Mouse (Mus musculus) forebrain, embryonic 16.5 days (tissue): Measurements from ENCODE around the gene 4930404H24Rik. TPM values are rescaled to one million over a fixed set of nuclear protein-coding genes. Genes with fewer than 3 reads are reported as not detected.
A peak's percentile ranks its signal among the peaks of the same experiment; 100 is the strongest.

Source experiments
- ATAC-seq: fragments of 200-750 bp; cut with Nextera tagmentation; 2 replicates; pipeline ENCODE4 v1.8.0; 2017; ENCODE audit warnings: mild to moderate bottlenecking, moderate library complexity
- H3K27ac ChIP-seq: fragments of 300-500 bp; sonication (generic); 2 replicates; pipeline ENCODE4 v1.5.1; 2014; ENCODE audit warnings: low read length, control low read depth
- H3K27me3 ChIP-seq: fragments of 300-500 bp; sonication (generic); replicated peaks from 2 replicates; pipeline ENCODE4 v1.6.1; 2014; ENCODE audit warnings: low read length; ENCODE audit not compliant: control insufficient read depth, insufficient read depth
- H3K36me3 ChIP-seq: fragments of 300-500 bp; sonication (generic); 2 replicates; pipeline ENCODE4 v1.6.1; 2014; ENCODE audit not compliant: control insufficient read depth, insufficient read depth
- H3K4me1 ChIP-seq: fragments of 300-500 bp; sonication (generic); replicated peaks from 2 replicates; pipeline ENCODE4 v1.6.1; 2014; ENCODE audit warnings: low read length; ENCODE audit not compliant: control insufficient read depth, insufficient read depth
- H3K4me2 ChIP-seq: fragments of 300-500 bp; sonication (generic); 2 replicates; pipeline ENCODE4 v1.6.1; 2014; ENCODE audit warnings: mild to moderate bottlenecking, low read length, control low read depth
- H3K4me3 ChIP-seq: fragments of 300-500 bp; sonication (generic); replicated peaks from 2 replicates; pipeline ENCODE4 v1.5.1; 2014; ENCODE audit warnings: mild to moderate bottlenecking, low read length, control low read depth
- H3K9ac ChIP-seq: fragments of 300-500 bp; sonication (generic); replicated peaks from 2 replicates; pipeline ENCODE4 v1.6.1; 2014; ENCODE audit warnings: low read depth, low read length, control low read depth
- H3K9me3 ChIP-seq: fragments of 300-500 bp; sonication (generic); 2 replicates; pipeline ENCODE4 v1.6.1; 2016; ENCODE audit warnings: low read length; ENCODE audit not compliant: control insufficient read depth
- WGBS: fragments of 180-500 bp; shearing (Covaris S2); extraction: QIAGEN DNeasy Blood & Tissue Kit; methylation state at CpG from one replicate; pipeline ENCODE4 v1.1.7; 2014; 5-methylcytosine and 5-hydroxymethylcytosine counted together
- polyA plus RNA-seq: library from polyadenylated mRNA; unstranded; fragments of >200 nt; fragmentation: Nextera tagmentation; extraction: Ambion mirVana; gene quantifications from 2 replicates; pipeline ENCODE4 v1.2.1, GENCODE M21; 2015

4930404H24Rik gene
- polyA plus RNA-seq, 1 experiment from 2014 or later: not detected

DNA sequence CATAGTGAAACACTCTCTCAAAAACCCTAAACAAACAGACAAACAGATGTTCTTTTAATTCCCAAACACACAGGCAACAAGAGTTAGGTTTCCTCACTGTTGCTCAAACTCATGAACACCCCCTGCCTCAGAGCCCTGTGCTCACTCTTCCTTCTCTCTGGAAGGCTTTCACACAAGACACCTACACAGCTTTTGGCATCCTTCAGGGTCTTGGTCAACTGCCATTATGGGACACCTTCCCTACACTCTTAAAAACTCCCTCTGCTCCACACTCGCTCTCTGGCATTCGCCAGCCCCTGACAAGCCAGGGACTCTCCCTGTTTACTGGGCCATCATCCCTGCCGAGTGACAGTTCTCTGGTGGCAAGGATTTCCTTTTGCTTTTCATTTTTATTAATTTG lies 21.4 kb downstream of the 4930404H24Rik start:
- H3K27me3 ChIP-seq: no peaks in the 10 kb centered on the region
- peaks cover 18% of the 10 kb centered on the region for H3K4me1 ChIP-seq
- no peak for ATAC-seq

DNA sequence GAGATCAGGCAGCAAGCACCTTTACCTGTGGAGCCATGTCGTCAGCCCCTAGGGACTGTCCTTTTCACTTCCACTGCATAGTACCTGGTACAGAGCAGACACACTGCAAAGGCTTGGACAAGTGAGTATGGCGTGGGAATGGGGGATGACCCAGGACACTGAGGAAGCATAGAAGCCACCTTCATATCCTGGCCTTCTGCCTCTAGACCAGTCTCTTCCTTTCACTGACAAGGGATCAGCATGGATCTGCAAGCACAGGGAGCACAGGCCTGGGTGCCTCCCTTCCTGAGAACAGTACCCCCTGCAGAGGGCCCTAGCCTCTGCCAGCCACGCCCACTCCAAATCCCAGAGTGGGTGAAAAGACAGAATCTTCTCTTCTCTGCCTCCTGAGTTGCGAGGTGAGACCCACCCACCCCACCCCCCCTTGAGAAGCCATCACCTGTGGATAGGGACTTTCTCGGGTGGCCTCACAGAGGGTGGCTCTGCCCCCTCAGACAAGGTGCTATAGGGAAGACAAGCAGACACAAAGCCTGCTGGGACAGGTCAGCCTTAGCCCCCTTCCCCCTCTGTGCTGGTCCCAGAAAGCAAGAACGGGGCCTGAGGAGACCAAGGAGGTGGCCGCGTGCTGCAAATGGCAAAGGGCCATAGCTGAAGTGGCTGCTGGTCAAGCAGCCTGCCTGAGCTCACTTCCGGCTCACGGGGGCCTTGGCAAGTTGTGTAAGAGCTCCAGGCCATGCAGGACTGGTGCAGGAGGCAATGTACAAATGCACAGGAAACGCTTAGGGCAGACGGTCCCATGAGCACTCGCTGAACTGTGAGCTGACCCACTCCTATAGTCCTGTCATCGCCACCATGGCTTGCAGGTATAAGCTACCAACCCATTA lies 22.1 kb downstream of the 4930404H24Rik start:
- Histone ChIP-seq H3K36me3 (no peaks in the 10 kb centered on the region), H3K9me3 (no peaks in the 10 kb centered on the region), H3K9ac (no peak overlapping the region), H3K4me3 (no peak overlapping the region), H3K27ac (no peak overlapping the region), H3K4me2 (no peak overlapping the region), H3K27me3 (no peaks in the 10 kb centered on the region), H3K4me1 (peaks cover 10% of the 10 kb centered on the region)
- WGBS: 81% methylated on average over 14 of the region's 14 CpGs
- no peak for ATAC-seq

More for the DNA sequence above, 21.4 kb downstream of the 4930404H24Rik start:
- Histone ChIP-seq H3K36me3 (no peaks in the 10 kb centered on the region), H3K4me3 (no peak overlapping the region), H3K9ac (no peak overlapping the region), H3K9me3 (no peaks in the 10 kb centered on the region), H3K27ac (no peak overlapping the region), H3K4me2 (no peak overlapping the region)
- 90% methylated on average over 3 of the region's 3 CpGs for WGBS

DNA sequence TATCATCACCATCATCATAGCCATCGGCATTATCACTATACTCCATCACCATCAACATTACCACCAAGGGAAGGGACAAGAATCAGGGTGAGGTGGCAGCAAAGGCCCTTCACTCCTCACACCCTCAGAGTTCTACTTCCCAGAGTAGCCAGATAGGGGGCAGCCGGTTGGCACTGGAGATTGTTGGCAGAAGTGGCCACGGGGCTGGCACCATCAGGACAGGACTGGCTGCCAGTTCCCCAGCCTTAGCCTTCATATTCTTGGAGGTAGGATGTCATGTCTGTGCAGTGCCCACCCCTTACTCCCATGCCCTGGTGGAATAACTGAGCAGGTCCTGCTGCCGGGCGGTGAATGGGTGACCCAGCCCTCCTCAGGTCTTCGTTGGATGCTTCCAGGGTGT lies 23.0 kb downstream of the 4930404H24Rik start:
- Histone ChIP-seq H3K27me3 (no peaks in the 10 kb centered on the region), H3K36me3 (no peaks in the 10 kb centered on the region), H3K4me1 (peaks cover 7% of the 10 kb centered on the region; the same call in 1 of the 2 replicates), H3K9me3 (no peaks in the 10 kb centered on the region), H3K4me2 (no peak overlapping the region), H3K4me3 (no peak overlapping the region), H3K27ac (no peak overlapping the region), H3K9ac (no peak overlapping the region)
- WGBS: 81% methylated on average over 6 of the region's 6 CpGs
- no peak for ATAC-seq

DNA sequence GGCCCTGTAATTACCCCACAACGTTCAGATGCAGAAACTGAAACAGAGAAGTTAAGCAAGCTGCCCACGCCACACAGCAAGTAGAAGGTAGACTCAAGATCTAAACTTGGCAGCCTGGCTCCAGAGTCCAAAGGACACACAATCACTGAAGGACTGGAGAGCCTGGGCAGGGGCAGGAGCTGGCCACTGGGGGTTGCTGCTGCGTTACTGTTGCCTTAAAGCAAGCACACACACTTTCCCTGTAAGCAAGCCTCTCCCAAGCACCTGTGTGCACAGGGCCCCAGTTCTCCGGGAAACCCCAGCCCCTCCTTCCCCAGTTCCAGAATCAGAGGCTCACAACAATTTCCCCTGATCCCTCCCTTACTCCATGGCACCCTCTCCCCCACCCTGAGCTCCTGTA lies 24.4 kb downstream of the 4930404H24Rik start:
- Histone ChIP-seq H3K27ac (no peak overlapping the region), H3K4me1 (peaks cover 6% of the 10 kb centered on the region), H3K9me3 (no peaks in the 10 kb centered on the region), H3K9ac (no peak overlapping the region), H3K27me3 (no peaks in the 10 kb centered on the region), H3K36me3 (no peaks in the 10 kb centered on the region), H3K4me3 (no peak overlapping the region), H3K4me2 (no peak overlapping the region)
- WGBS: 52% methylated on average over 4 of the region's 4 CpGs
- ATAC-seq: no peak

DNA sequence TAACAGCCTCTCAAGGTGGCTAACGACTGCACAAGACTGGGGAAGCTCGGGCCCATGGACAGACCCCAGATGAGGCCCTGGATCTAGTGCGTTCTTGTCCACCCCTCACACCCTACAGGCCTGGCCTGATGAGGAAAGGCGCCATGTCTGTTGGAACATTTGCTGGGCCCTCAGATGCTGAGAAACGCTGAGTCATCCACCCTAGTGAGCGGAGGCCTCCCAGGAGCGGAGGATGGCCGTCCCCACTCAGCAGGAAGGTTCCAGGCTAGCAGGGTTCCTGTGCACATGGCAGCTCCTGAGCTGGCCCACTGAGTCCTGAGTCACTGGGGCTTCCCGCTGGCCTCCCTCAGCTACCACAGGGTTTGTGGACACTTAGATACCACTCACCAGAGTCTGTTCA lies 27.5 kb downstream of the 4930404H24Rik start:
- H3K9me3 ChIP-seq: no peaks in the 10 kb centered on the region
- no peak overlapping the region for H3K4me2 ChIP-seq
- no peaks in the 10 kb centered on the region for H3K27me3 ChIP-seq
- no peak overlapping the region for H3K4me3 ChIP-seq
- H3K9ac ChIP-seq: no peak overlapping the region
- no peak overlapping the region for H3K27ac ChIP-seq
- H3K4me1 ChIP-seq: peaks cover 8% of the 10 kb centered on the region
- H3K36me3 ChIP-seq: no peaks in the 10 kb centered on the region
- 75% methylated on average over 9 of the region's 9 CpGs for WGBS
- no peak for ATAC-seq

DNA sequence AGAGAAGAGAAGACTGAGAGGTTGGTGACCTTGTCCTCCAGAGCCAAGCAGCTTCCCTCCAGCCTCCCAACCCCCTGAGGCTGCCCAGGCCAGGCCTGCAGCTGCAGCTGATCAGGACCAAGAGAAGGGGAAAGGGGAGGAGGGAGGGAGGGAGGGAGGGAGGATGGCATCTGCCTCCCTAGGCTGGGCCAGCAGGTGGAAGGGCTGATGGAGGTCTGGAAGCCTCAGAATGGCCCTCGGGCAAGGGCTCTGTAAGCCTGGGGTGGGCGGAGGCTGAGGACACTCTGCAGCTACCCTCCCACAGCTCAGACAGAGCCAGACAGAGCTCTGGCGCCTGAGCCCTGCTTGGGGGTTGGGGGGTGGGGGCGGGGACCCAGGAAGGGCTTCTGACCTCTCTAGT lies 29.7 kb downstream of the 4930404H24Rik start:
- peak; percentile 45 for ATAC-seq
- Histone ChIP-seq H3K36me3 (no peaks in the 10 kb centered on the region), H3K4me3 (no peak overlapping the region), H3K4me2 (no peak overlapping the region), H3K4me1 (peaks cover 19% of the 10 kb centered on the region), H3K9ac (no peak overlapping the region), H3K27ac (no peak overlapping the region), H3K27me3 (no peaks in the 10 kb centered on the region), H3K9me3 (no peaks in the 10 kb centered on the region)
- 25% methylated on average over 4 of the region's 4 CpGs for WGBS

DNA sequence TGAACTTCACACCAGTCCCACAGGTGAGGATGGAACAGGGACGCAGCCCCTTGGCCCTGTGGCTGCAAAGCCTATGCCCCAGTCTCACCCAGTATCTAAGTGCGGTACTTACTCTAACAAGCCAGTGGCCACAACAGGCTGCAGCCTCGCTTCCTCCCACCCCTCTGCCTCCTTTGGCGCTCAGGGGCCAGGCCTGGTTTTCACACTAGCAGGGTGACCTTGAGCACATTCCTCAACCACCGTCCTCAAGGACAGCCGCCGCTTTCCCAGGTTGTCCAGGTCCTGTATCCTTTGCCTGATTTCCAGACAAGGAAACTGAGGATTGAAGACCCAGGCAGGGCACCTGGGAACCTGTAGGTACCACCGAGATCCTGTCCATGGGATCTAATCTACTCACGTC lies 30.6 kb downstream of the 4930404H24Rik start:
- 70% methylated on average over 9 of the region's 9 CpGs for WGBS
- Histone ChIP-seq H3K4me3 (no peak overlapping the region), H3K27me3 (no peaks in the 10 kb centered on the region), H3K9ac (no peak overlapping the region), H3K9me3 (no peaks in the 10 kb centered on the region), H3K4me2 (no peak overlapping the region), H3K4me1 (peaks cover 25% of the 10 kb centered on the region), H3K36me3 (no peaks in the 10 kb centered on the region), H3K27ac (no peak overlapping the region)
- ATAC-seq: no peak

DNA sequence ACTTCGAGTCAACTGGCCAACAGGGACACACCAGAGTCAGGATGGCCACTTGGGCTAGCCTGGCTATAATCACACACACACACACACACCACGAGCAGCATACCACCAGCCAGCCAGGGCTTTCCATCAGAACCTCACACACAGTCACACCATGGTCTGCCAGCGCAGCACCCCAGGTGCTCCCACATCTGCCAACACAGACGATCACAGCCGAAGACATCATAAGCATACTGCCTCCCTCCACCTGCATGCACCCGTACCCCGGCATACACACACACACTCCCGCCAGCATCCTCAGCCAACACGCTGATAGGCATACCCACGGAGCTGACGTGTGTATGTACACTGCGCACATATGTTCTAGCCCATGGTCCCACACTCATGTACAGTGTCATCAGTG lies 31.1 kb downstream of the 4930404H24Rik start:
- Histone ChIP-seq H3K4me1 (peaks cover 30% of the 10 kb centered on the region), H3K4me2 (no peak overlapping the region), H3K27ac (no peak overlapping the region), H3K9me3 (no peaks in the 10 kb centered on the region), H3K36me3 (no peaks in the 10 kb centered on the region), H3K4me3 (no peak overlapping the region), H3K27me3 (no peaks in the 10 kb centered on the region), H3K9ac (no peak overlapping the region)
- 75% methylated on average over 12 of the region's 12 CpGs for WGBS
- no peak for ATAC-seq

DNA sequence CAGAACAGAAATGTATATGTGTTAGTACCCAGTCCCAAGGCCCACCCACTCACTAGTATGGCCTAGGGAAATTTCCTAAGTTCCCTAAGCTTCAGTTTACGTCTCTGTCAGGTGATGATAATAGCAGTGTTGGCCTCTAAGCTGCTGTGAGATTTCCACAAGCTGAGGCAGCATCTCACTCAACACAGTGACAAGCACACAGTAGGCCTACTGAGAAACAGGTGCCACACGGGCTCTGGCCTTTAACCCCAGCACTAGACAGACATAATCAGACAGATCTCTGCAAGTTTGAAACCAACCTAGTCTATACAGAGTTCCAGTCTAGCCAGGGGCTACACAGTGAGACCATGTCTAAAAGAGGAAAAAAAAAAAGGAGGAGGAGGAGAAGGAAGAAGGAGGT lies 32.1 kb downstream of the 4930404H24Rik start:
- no peaks in the 10 kb centered on the region for H3K9me3 ChIP-seq
- no peak overlapping the region for H3K4me2 ChIP-seq
- no peak overlapping the region for H3K27ac ChIP-seq
- H3K4me3 ChIP-seq: no peak overlapping the region
- H3K36me3 ChIP-seq: no peaks in the 10 kb centered on the region
- no peaks in the 10 kb centered on the region for H3K27me3 ChIP-seq
- ATAC-seq: no peak
- no peak overlapping the region for H3K9ac ChIP-seq
- 74% methylated on average over 2 of the region's 2 CpGs for WGBS
- peaks cover 32% of the 10 kb centered on the region for H3K4me1 ChIP-seq
